Mouse (Mus musculus): ENCODE results near the gene Gm11032. TPM values are rescaled to one million over a fixed set of nuclear protein-coding genes. Genes with fewer than 3 reads are reported as not detected.
A peak's percentile ranks its signal among the peaks of the same experiment; 100 is the strongest.

Gene Gm11032
- polyA plus RNA-seq, 1 experiment = not detected

- Histone ChIP-seq H3K27me3 (ENCODE audit: control insufficient read depth, insufficient read depth, low read length) (no peaks in the 10 kb centered on the region), H3K4me3 (ENCODE audit: low read depth, low read length) (peak overlapping the region; percentile 93), H3K27ac (ENCODE audit: insufficient read depth, low read depth, low read length) (peak overlapping the region; percentile 78), H3K36me3 (ENCODE audit: control insufficient read depth, insufficient read depth, low read length) (no peaks in the 10 kb centered on the region), H3K4me1 (ENCODE audit: control insufficient read depth, insufficient read depth, insufficient read length, low read length) (no peaks in the 10 kb centered on the region; the same call in 1 of the 2 replicates)
- under 1% methylated on average over 45 of the region's 45 CpGs for WGBS
- no peak for TF ChIP-seq CTCF (IDR thresholded peaks at IDR 0.05; ENCODE audit: extremely low read depth, insufficient read length, insufficient replicate concordance, low read depth, low read length)
- no peak for TF ChIP-seq POLR2A (IDR thresholded peaks at IDR 0.05; ENCODE audit: low read depth, low read length)
These were observed 25.8 kb upstream of the Gm11032 start for GRCm38 (mm10) chr11:4593849-4594607.

- Histone ChIP-seq H3K4me3 (ENCODE audit: low read depth, low read length) (peak within 1 kb of the TSS; percentile 93), H3K36me3 (ENCODE audit: control insufficient read depth, insufficient read depth, low read length) (no peaks in the 10 kb centered on the region), H3K27ac (ENCODE audit: insufficient read depth, low read depth, low read length) (peak within 1 kb of the TSS; percentile 78), H3K27me3 (ENCODE audit: control insufficient read depth, insufficient read depth, low read length) (no peaks in the 10 kb centered on the region), H3K4me1 (ENCODE audit: control insufficient read depth, insufficient read depth, insufficient read length, low read length) (no peaks in the 10 kb centered on the region; the same call in 1 of the 2 replicates)
- TF ChIP-seq CTCF (IDR thresholded peaks at IDR 0.05; ENCODE audit: extremely low read depth, insufficient read length, insufficient replicate concordance, low read depth, low read length) (no peak), POLR2A (IDR thresholded peaks at IDR 0.05; ENCODE audit: low read depth, low read length) (peak; percentile 42; the same call in 1 of the 2 replicates)
- 3% methylated on average over 53 of the region's 53 CpGs for WGBS
These were observed 25.0 kb upstream of the Gm11032 start, which contains the start of gene Mtmr3 for GRCm38 (mm10) chr11:4594608-4595500. TSS of gene Mtmr3 (minus strand) at chr11:4594863.

GRCm38 (mm10) chr11:4598411-4598810 is 21.5 kb upstream of the Gm11032 start:
- H3K4me1 ChIP-seq (ENCODE audit: control insufficient read depth, insufficient read depth, insufficient read length, low read length) = 0 out of 2 replicates have a peak, but pooled peaks cover 4% of the 10 kb centered on the region
- TF ChIP-seq CTCF (IDR thresholded peaks at IDR 0.05; ENCODE audit: extremely low read depth, insufficient read length, insufficient replicate concordance, low read depth, low read length) (no peak), POLR2A (IDR thresholded peaks at IDR 0.05; ENCODE audit: low read depth, low read length) (no peak)
- H3K36me3 ChIP-seq (ENCODE audit: control insufficient read depth, insufficient read depth, low read length) = no peaks in the 10 kb centered on the region
- H3K27me3 ChIP-seq (ENCODE audit: control insufficient read depth, insufficient read depth, low read length) = no peaks in the 10 kb centered on the region
- no peak overlapping the region for H3K27ac ChIP-seq (ENCODE audit: insufficient read depth, low read depth, low read length)
- H3K4me3 ChIP-seq (ENCODE audit: low read depth, low read length) = no peak overlapping the region
- 80% methylated on average over 2 of the region's 2 CpGs for WGBS

GRCm38 (mm10) chr11:4599916-4600315 is 20.0 kb upstream of the Gm11032 start:
- no peak for TF ChIP-seq POLR2A (IDR thresholded peaks at IDR 0.05; ENCODE audit: low read depth, low read length)
- no peak for TF ChIP-seq CTCF (IDR thresholded peaks at IDR 0.05; ENCODE audit: extremely low read depth, insufficient read length, insufficient replicate concordance, low read depth, low read length)
- Histone ChIP-seq H3K4me1 (ENCODE audit: control insufficient read depth, insufficient read depth, insufficient read length, low read length) (0 out of 2 replicates have a peak, but pooled peaks cover 4% of the 10 kb centered on the region), H3K27me3 (ENCODE audit: control insufficient read depth, insufficient read depth, low read length) (no peaks in the 10 kb centered on the region), H3K4me3 (ENCODE audit: low read depth, low read length) (no peak overlapping the region), H3K27ac (ENCODE audit: insufficient read depth, low read depth, low read length) (no peak overlapping the region), H3K36me3 (ENCODE audit: control insufficient read depth, insufficient read depth, low read length) (no peaks in the 10 kb centered on the region)
- WGBS = 95% methylated on average over 3 of the region's 3 CpGs

GRCm38 (mm10) chr11:4601890-4602289 is 18.0 kb upstream of the Gm11032 start:
- no peak for TF ChIP-seq CTCF (IDR thresholded peaks at IDR 0.05; ENCODE audit: extremely low read depth, insufficient read length, insufficient replicate concordance, low read depth, low read length)
- TF ChIP-seq POLR2A (IDR thresholded peaks at IDR 0.05; ENCODE audit: low read depth, low read length) = no peak
- no peaks in the 10 kb centered on the region for H3K36me3 ChIP-seq (ENCODE audit: control insufficient read depth, insufficient read depth, low read length)
- no peak overlapping the region for H3K4me3 ChIP-seq (ENCODE audit: low read depth, low read length)
- WGBS = 89% methylated on average over 5 of the region's 5 CpGs
- H3K27me3 ChIP-seq (ENCODE audit: control insufficient read depth, insufficient read depth, low read length) = no peaks in the 10 kb centered on the region
- H3K4me1 ChIP-seq (ENCODE audit: control insufficient read depth, insufficient read depth, insufficient read length, low read length) = 0 out of 2 replicates have a peak, but pooled peaks cover 4% of the 10 kb centered on the region
- no peak overlapping the region for H3K27ac ChIP-seq (ENCODE audit: insufficient read depth, low read depth, low read length)

- no peak for TF ChIP-seq POLR2A (IDR thresholded peaks at IDR 0.05; ENCODE audit: low read depth, low read length)
- TF ChIP-seq CTCF (IDR thresholded peaks at IDR 0.05; ENCODE audit: extremely low read depth, insufficient read length, insufficient replicate concordance, low read depth, low read length) = no peak
- Histone ChIP-seq H3K4me3 (ENCODE audit: low read depth, low read length) (no peak overlapping the region), H3K27ac (ENCODE audit: insufficient read depth, low read depth, low read length) (no peak overlapping the region), H3K27me3 (ENCODE audit: control insufficient read depth, insufficient read depth, low read length) (no peaks in the 10 kb centered on the region), H3K4me1 (ENCODE audit: control insufficient read depth, insufficient read depth, insufficient read length, low read length) (0 out of 2 replicates have a peak, but pooled peaks cover 4% of the 10 kb centered on the region), H3K36me3 (ENCODE audit: control insufficient read depth, insufficient read depth, low read length) (no peaks in the 10 kb centered on the region)
- WGBS = 22% methylated on average over 12 of the region's 12 CpGs
These were observed 17.0 kb upstream of the Gm11032 start for GRCm38 (mm10) chr11:4602691-4603441.

All from small intestine, adult 2 months (tissue).